Mouse (Mus musculus) Muller cell, postnatal 12 days (primary cell): ENCODE data around the gene Slc39a11.

Experiments
- DNase-seq: peaks from one replicate; pipeline ENCODE4 v3.0.0-alpha.2; 2015; ENCODE audit errors: inconsistent ontology term

Gene Slc39a11

GRCm38 (mm10) chr11:113544017-113544640 is 105.8 kb downstream of the Slc39a11 start:
- no peak for DNase-seq

DNA sequence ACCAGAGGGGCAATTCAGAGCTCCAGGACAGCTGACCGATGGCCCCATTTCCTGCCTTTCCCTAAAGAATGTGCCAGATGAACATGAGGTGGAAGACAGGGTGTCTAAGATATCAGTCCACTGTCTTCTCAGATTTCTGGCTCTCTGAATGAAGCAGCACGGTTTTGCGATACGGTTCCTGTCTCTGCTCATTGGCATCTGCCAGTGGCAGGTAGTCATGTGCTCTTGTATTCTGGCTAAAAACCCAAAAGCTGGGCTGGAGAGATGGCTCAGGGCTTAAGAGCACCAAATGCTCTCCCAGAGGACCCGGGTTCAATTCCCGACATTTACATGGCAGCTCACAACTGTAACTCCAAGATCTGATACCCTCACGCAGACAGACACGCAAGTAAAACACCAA is 108.8 kb downstream of the Slc39a11 start:
- DNase-seq: no peak

GRCm38 (mm10) chr11:113539502-113540209 is 110.2 kb downstream of the Slc39a11 start:
- DNase-seq: peak; percentile 88

DNA sequence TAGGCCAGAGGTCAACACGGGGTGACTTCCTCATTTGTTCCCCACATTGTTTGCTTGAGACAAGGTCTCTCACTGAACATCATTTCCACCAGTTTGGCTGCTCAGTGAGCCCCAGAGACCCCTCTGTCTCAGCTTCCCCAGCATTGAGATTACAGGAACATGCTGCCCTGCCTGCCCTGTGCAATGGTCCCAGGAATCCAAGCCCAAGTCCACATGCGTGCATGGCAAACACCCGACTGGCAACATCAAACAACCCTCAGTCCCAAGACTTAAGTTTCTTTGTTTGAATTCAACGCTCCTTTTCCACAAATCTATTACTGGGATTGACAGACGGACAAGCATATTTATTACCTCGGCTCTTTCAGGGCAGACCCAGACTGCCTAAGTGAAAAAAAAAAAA is 110.8 kb downstream of the Slc39a11 start:
- DNase-seq: no peak

DNA sequence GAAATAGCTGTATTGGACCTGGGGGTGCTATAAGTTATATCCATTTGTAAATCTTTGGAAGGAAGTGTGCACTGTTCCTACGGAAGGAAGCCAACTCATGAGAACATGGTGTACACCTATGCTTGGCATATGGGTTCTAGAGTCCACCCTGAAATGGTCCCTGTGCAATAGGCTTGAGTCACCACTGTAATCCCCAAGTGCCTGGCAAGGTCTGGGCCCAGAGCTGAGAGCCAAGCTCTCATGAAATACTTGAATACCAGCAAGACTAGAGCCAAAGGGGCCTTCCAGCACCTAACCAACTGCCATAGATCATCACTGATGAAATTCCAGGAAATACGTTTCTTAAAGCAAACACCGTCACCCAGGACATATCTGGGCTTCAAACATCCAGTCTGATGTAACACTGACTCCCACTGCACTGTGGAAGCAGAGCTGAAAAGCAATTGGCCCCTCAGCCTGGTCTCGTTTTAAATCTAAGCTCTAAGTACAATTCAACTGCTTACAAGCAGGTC is 111.4 kb downstream of the Slc39a11 start:
- no peak for DNase-seq

DNA sequence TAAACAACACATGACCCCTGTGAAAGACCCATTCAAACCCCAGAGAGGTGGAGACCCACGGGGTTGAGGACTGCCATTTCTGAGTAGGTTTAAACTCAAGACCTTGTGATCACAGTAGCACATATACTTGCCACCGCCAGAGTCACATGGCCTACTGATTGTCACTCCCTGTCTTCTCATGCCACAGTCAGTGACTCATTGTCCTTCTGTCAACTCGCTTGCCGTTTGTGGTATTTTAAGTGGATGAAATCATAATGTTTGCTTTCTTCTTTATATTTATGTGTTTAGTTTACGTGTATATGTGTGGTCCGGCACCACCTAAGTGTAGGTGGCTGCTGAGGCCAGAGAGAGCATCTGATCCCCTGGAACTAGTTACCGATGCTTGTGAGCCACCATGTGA is 112.2 kb downstream of the Slc39a11 start:
- DNase-seq: no peak

- no peak for DNase-seq
These were observed 112.7 kb downstream of the Slc39a11 start for GRCm38 (mm10) chr11:113537199-113537586.

GRCm38 (mm10) chr11:113536308-113537198 is 113.3 kb downstream of the Slc39a11 start:
- DNase-seq: peak; percentile 81

DNA sequence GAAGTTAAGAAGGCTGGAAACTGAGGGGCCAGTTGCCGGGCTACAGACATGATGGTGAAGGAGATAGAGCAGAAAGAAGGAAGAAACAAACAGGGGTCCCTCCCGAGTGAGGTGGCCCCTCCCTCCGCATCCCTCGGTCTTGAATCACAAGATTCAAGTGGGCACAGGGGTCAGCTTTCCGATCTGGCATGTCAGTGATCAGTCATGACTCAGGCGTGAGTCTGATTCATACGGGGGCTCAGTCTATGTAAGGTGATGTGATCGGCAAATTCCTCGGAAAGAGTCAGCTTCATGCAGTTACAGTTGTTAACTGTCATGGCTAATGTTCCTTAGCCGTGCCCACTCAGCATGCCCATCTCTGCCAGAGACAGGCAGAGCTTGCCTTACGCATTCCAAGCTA is 115.5 kb downstream of the Slc39a11 start:
- DNase-seq: no peak

DNA sequence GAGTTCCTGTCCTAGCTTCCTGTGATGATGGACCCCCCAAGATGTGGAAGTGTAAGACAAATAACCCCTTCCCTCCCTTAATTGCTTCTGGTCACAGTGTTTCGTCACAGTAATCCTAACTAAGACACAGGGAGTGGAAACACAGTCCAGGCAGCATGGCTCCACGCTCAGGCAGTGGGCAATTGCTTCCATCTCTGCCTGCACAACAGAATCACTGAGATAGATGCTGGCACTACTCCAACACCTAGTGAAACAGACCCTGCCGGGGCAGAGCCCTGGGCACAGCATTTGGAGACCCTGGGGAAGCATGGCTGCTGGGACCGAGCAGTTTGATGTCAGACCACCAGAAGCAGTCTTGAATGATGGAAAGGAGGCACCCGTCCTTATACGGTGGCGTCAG is 115.9 kb downstream of the Slc39a11 start:
- no peak for DNase-seq

GRCm38 (mm10) chr11:113528391-113528790 is 121.5 kb downstream of the Slc39a11 start:
- peak; percentile 42 for DNase-seq

DNA sequence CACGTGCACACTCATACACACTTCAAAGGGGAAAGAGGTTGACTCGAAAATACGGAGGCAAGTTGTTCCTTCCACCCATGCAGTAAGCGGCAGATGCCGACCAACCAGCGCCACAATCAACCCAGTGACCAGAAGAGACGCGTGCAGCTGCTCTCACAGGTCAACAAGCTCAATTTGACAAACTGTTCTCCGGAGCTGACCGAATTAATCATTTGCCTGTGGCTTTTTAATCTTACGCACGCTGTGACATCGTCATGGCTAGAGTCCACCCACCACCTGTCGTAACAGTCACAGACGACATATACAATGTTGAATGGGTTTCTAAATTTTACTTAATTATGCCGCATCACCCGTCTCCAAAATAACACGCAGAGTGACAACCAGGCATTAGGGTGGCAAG is 124.1 kb downstream of the Slc39a11 start:
- DNase-seq: no peak

DNA sequence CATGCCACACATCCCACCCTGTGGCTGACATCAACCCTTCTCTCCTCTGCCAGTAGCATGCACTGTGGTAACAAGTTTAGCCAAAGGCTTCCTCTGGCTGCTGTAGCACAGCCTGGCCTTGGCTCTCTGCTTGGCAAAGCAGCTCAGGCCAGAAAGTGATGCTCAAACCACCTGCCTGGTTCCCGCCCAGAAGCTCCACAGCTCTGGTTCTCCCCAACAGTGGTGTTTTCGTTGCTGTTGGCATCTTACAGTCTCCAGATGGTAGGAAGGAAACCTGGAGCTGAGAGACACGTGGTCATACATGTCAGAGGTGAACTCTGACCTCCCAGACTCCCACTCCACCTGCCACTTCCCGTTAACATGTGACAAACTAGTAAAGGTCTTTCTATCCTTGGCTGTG is 127.2 kb downstream of the Slc39a11 start:
- DNase-seq: no peak

- no peak for DNase-seq
These were observed 128.2 kb downstream of the Slc39a11 start for GRCm38 (mm10) chr11:113521469-113522190.

GRCm38 (mm10) chr11:113520851-113521461 is 128.9 kb downstream of the Slc39a11 start:
- no peak for DNase-seq

DNA sequence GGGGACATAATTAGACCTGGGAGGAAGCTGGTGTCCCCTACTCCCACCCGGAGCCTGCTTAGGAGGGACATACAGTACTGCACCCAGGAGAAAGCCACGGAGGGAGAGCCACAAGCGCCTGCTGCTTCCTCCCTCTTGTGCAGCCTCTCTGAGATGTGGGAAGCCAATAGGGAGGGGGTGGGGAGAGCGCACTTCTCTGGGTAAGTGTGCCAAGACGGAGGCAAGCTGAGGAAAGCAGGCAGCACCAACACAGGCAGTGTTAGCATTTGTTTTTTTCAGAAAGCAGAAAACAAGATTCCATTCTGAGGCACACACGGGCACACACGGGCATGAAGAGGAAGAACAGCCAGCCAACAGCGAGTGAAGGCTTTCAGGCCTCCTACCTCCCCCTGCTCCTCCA is 129.5 kb downstream of the Slc39a11 start:
- no peak for DNase-seq

- DNase-seq: no peak
These were observed 129.9 kb downstream of the Slc39a11 start for GRCm38 (mm10) chr11:113519973-113520372.

- DNase-seq: no peak
These were observed 131.7 kb downstream of the Slc39a11 start for GRCm38 (mm10) chr11:113518176-113518575.

DNA sequence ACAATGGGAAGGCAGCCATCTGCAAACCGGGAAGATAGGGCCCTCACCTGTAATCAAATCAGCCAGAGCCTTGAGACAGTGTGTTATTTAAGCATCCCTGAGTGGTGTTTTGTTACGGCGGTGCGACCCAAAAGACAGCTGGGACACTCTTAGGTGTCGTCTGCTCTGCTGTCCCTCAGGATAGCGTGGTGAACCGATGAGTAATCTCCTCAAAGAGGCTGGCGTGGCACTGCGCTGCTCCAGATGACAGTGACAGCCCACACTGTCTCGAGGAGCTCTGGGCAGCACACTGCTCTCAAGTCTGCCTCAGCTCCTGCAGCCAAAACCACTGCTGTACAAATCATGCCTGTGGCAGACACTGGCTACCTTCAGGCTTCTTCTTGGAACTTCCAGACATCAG is 133.7 kb downstream of the Slc39a11 start:
- no peak for DNase-seq

GRCm38 (mm10) chr11:113512976-113513375 is 136.9 kb downstream of the Slc39a11 start:
- no peak for DNase-seq

GRCm38 (mm10) chr11:113512150-113512549 is 137.7 kb downstream of the Slc39a11 start:
- DNase-seq: no peak
